Mouse (Mus musculus) splenic B cell, adult 2 months (primary cell): ENCODE data around the gene Cdk5rap3.

Source experiments
- DNase-seq: peaks from one replicate; pipeline ENCODE4 v3.0.0-alpha.2; 2011; ENCODE audit warnings: low read depth, low spot score
- H3K27me3 ChIP-seq: 2 replicates; pipeline ENCODE4 v1.6.1; 2012; ENCODE audit warnings: mild to moderate bottlenecking, low read length, moderate library complexity, mixed read lengths; ENCODE audit not compliant: control insufficient read depth, poor library complexity, insufficient read depth, severe bottlenecking
- H3K36me3 ChIP-seq: 2 replicates; pipeline ENCODE4 v1.6.1; 2012; ENCODE audit warnings: mild to moderate bottlenecking, low read length, moderate library complexity, mixed read lengths; ENCODE audit not compliant: control insufficient read depth, poor library complexity, insufficient read depth, severe bottlenecking

Cdk5rap3 gene

DNA sequence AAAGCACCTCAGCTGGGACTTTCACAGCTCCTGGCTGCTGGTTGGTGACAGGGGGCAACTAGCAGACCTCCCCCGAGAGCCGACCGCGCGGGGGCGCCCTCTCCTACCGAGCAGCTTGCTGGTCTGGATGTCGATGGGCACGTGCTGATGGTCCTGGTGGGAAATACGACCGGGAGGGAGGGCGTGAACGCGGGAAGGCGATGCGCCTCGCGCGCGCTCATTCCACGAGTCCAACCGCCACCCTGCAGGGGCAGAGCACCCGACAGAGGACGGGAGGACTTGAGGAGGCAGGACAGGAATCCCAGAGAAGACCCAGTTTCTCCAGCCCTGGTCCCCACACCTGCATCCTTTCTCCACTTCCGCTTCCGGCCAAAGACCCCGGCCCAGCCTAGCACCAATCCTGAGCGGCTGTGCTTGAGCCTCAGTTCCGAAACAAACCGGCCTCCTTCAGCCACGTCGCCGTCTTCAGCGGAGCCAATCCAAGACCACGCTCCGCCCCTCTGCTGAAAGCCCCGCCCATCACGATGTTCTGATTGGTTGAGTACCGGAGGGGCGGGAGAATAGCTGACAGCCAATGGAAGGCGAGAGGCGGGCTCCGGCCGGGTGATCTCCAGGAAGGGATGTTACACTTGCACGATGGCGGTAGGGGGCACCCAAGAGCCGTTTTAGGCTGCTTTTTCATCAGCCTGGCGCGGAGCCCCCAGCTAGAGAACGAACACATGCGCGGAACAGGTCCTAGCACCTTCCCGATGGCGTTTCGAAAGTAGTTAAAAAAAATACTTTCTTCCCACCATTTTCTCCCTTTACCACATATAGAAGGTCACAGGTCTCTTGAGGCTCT lies at the start of gene Cdk5rap3:
Cdk5rap3 (minus strand) TSS at position 453 of the 841 bp plus-strand sequence.
- peak; percentile 99 for DNase-seq
- Histone ChIP-seq H3K36me3 (no peaks in the 10 kb centered on the region; the same call in 1 of the 2 replicates), H3K27me3 (no peaks in the 10 kb centered on the region)

DNA sequence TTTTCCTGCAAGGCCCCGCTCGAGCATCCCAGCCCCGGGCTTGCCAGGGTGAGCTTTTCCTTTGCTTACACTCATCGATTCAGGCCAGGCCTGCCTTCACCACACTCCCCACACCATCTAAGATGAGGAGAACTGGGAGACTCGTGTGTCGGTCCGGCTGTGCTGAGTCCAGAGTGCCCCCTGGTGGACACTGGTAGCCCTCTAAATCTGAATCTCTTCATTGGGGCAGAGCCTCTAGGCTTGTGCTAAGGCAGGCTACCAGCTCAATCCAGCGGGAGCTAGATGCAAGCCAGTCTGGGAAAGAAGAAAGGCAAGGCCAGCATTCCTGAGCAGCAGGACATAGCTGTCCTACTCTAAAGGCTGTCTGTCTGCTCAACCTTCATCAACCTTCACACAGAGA lies 47.3 kb upstream of the Cdk5rap3 start:
- peaks cover 12% of the 10 kb centered on the region for H3K36me3 ChIP-seq
- DNase-seq: peak; percentile 85

DNA sequence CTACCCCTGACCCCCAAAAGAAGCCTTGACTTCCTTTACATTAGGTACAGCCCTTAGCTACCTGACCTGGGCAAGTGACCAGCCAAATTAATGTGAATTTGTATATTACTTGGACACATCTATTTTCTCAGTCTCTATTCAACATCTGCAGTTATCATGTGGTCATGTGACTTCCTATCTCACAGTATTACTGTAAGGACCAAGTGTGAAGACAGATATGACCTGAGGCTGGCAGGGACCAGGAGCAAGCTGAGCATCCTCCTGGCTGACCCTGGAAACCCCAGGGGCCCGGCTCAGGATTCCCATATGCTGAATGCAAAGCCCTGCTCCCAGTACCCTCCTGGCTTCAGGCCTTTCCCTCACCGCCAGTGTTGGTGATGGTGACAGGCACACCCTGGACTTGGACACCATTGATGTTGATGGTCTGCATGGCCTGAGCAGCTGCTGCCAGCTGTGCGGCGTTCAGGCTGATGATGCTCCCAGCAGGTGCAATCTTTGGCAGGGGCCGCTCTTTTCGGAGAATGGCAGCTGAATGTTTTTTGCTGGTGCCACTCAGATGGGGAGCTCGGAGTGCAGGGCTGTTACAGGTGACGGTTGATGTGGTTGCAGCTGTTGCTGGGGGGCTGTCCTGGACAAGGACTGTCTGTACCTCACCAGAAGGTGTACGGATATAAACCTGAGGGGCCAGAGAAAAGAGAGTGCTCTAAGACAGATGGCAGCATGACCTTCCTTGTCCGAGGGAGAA lies 40.9 kb upstream of the Cdk5rap3 start:
- peaks cover 25% of the 10 kb centered on the region for H3K36me3 ChIP-seq
- no peak for DNase-seq
- no peaks in the 10 kb centered on the region for H3K27me3 ChIP-seq

More for the DNA sequence above, 47.3 kb upstream of the Cdk5rap3 start:
- no peaks in the 10 kb centered on the region for H3K27me3 ChIP-seq

DNA sequence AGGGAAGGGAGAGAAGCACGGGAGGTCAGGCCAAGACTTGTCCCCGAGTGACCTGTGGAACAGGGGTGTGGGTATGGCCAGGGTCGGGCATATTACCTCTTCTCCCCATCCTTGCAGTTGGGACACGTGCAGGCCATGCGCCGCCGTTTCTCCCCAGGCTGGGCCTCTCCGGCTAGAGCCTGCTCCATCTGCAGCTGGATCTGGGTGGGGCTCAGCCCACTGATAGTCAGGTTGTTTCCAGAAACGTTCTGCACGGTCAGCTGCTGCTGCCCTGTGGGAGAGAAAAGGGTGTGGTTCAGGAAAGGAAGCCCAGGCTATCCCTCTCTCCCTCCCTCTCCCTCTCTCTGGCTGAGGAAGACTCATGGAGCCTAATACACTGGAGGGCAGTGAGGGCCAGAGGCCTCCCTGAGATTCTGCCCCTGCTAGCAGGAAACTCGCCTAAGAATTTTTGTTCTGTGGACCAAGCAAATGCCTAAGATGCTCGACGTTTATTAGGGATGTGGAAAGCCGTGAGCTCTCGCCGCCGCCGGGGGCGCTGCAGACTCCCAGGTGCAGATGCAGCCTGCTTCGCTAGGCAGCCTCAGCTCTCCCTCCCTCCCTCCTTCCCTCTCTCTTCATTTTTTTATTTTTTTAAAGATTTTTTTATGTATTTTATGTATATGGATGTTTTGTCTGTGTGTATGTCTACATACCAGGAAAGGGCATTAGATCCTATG lies 39.9 kb upstream of the Cdk5rap3 start:
- Histone ChIP-seq H3K36me3 (peaks cover 20% of the 10 kb centered on the region), H3K27me3 (no peaks in the 10 kb centered on the region)
- DNase-seq: no peak

DNA sequence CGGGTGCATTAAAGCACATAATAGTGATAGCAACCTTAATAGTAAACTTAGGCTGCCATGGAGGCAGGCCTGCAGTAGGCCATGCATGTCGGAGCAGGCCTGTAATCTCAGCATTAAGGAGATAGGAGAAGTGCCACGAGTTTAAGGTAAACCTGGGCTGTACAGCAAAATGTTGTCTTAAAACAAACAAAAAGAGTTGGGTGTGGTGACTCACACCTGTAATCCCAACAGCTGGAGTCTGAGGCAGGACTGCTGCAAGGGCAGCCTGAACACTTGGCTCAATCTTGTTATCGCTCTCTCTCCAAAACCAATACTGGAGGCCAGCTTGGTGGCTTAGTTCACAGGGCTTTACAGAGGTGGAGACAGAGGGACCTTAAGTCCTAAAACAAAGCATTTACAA lies 38.8 kb upstream of the Cdk5rap3 start:
- H3K27me3 ChIP-seq: no peaks in the 10 kb centered on the region
- no peak for DNase-seq
- peaks cover 13% of the 10 kb centered on the region for H3K36me3 ChIP-seq

DNA sequence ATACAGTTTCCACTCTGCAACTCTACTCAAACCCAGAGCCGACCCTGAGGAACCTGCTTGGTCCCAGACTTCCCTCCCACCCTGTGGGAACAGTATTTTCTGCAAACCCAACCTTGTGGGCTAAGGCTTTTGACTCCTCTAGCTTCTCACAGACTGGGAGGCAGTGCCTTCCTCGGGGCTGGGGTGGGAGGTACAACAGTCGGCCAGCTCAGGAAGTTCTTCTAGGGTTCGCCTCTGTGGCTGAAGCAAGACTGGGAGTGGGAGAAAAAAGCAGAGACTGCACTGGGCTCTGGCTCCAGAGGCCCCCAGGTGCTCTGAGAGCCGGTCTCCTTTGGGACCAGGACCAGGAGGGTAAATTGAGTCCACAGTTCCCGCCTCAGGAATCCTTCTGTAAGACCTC lies 36.6 kb upstream of the Cdk5rap3 start:
- DNase-seq: no peak
- H3K27me3 ChIP-seq: no peaks in the 10 kb centered on the region
- peaks cover 13% of the 10 kb centered on the region for H3K36me3 ChIP-seq

DNA sequence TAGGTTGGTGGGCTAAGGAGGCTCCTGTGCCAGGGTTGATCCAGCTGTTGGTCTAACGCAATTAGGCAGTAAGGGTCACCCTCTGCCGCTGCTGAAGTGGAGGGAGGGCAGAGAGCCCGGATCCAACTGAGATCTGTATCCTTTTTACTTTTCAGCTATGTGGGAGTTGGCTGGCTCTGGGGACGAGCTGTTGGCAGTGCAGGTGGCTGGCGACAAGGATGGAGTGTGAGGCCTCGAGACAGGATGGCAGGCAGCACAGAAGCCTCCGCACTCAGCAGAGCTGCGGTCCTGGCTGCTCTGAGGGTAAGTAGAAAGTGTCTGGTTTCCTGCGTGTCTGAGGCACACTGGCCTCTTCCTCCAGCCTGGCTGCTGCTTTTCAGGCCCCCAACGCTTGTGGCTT lies 36.1 kb upstream of the Cdk5rap3 start:
- no peak for DNase-seq

DNA sequence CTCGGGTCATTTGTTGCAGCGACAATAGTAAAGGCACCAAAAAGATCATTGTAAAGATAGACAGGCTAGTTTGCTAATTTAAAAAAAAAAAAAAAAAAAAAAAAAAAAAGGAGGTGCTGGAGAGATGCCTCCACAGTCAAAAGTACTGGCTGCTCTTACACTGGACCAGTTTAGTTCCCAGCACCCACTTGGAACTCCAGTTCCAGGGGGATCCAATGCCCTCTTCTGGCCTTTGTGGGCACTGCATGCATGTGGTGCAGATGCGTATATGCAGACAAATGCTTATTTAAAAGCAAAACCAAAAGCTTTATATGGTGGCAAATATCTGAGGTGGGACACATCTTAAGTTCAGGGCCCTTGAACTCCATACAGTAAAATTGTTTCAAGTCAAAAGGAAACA lies 34.5 kb upstream of the Cdk5rap3 start:
- Histone ChIP-seq H3K27me3 (no peaks in the 10 kb centered on the region), H3K36me3 (peaks cover 7% of the 10 kb centered on the region; the same call in 1 of the 2 replicates)
- peak; percentile 53 for DNase-seq

More for the DNA sequence above, 36.1 kb upstream of the Cdk5rap3 start:
- Histone ChIP-seq H3K27me3 (no peaks in the 10 kb centered on the region), H3K36me3 (peaks cover 11% of the 10 kb centered on the region)

DNA sequence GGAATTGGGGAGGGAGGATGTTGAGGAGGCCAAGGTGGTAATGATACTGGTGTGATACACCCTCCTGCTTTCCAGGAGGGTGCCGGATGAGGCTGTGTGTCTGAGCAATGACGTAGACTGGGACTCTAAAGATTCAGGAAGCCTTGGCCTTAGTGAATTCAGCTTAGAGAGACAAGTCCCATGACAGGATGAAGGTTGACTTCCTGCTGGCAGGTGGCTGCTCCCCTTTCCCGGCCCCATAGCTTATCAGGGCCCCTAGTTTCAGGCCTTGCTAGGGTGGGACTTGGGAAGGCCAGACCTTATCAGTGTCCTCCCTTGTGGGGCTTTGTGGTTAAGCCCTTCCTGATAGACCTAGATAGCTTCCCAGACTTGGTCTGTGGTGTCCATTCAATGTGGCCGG lies 31.6 kb upstream of the Cdk5rap3 start:
- no peak for DNase-seq
- Histone ChIP-seq H3K36me3 (peaks cover 1% of the 10 kb centered on the region; the same call in 1 of the 2 replicates), H3K27me3 (no peaks in the 10 kb centered on the region)

DNA sequence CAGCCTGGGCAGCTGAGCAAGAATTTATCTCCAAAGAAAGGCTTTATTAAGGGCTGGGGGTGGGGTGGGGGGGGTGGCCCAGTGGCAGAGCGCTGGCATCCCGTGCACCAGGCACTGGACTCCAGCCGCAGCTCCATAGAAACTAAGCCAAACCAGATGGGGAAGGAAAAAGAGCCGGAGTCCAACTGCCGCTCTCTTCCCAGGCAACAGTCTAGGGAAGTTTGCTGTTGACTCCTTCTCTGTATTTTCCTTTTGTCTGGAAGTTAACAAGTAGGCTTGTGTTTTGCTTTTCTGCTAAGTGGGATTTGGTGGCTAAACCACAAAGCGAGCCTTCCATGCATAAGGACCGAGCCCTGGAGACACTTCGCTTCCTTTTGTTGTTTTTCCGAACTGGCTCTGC lies 30.2 kb upstream of the Cdk5rap3 start:
- no peak for DNase-seq
- Histone ChIP-seq H3K36me3 (no peaks in the 10 kb centered on the region), H3K27me3 (no peaks in the 10 kb centered on the region; the same call in 1 of the 2 replicates)

DNA sequence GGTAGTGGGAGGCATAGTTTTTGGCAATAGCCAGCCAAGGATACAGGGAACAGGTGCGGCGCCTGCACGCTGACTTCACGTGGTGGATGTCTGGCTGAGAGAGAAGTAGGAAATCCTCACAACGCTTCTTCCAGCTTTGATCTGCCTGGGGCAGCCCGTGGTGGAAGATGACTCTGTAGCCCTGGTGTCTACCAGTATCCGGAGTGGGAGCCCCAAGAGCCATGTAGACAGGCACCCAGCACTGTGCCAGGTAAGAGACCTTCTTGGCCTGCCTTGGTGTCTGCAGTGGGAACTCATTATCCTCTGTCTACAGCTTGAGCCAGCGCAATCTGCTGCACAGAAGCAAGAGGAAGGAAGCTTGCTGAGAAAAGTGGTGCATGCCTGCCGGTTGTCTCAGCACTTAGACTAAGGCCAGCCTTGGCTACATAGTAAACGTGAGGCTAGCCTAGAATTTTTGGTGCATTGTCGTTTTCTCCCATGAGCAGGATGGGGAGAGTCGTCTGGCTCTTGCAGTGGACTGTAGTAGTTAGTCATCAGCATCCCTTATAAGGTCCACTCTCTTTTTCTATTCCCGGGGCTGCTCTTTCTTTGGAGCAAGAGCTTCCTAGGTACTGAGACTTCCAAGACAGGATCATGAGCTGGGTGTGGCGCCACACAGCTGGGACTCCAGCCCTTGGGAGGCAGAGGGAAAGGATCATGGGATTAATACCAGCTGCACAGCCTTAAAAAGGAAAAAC lies 28.7 kb upstream of the Cdk5rap3 start:
- no peaks in the 10 kb centered on the region; the same call in 1 of the 2 replicates for H3K27me3 ChIP-seq
- no peaks in the 10 kb centered on the region for H3K36me3 ChIP-seq
- DNase-seq: peak; percentile 17

DNA sequence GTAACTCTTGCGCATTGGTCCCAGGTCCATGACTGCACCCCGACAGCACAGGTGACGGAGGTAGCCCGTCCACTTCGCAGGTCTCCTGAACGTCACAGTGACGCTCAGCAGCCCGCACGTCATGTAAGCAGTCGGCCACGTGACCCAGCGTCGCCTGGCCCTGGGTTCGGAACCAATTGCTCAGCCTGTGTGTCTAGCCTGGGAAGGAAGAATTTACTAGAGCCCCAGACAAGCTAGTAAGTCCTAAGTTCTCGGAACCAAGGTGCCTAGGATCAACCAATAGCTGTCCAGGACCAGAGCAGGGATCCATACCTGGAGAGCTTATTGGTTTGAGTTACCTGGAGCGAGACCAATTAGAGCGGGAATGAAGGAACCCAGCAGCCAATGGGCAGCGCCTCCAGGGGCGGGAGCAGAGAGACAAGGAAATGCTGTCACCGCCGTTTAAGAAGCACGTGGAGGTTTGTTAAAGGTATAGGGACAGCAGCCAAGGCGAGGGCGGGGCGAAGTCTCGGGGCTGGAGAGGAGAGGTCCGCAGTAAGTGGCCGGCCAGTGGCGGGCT lies 27.5 kb upstream of the Cdk5rap3 start, which contains the start of gene Pnpo:
Pnpo (minus strand) TSS at position 241 of the 559 bp plus-strand sequence.
- no peaks in the 10 kb centered on the region for H3K36me3 ChIP-seq

DNA sequence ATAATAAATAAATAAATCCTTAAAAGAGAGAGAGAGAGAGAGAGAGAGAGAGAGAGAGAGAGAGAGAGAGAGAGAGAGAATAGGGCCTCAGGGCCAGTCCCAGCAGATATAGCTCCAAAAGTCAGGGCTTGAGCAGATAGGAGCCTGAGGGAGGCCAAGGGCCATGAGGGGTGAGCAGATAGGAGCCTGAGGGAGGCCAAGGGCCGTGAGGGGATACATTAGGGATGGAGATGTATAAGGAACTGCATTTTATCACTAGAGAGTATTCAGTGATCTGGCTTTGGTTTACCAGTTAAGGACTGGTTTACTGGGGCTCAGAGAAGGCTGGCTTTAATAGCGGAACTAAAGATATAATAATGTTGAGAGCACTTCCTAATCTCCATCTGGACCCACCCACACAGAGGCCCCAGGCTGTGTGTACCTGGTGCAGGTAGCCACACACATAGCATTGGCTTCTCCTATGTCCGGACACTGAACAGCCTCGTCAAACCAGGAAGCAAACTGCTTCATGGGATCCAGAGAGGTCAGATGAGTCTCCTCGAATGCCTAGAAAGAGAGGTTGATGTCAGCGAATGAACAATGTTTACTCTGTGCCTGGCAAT lies 25.8 kb upstream of the Cdk5rap3 start:
- DNase-seq: no peak
- no peaks in the 10 kb centered on the region for H3K36me3 ChIP-seq
- H3K27me3 ChIP-seq: no peaks in the 10 kb centered on the region; the same call in 1 of the 2 replicates

More for the DNA sequence above, 27.5 kb upstream of the Cdk5rap3 start, which contains the start of gene Pnpo:
- no peaks in the 10 kb centered on the region; the same call in 1 of the 2 replicates for H3K27me3 ChIP-seq
- DNase-seq: peak; percentile 95
